Mouse (Mus musculus): ENCODE data around the gene Gm10842.
"Not testable (repeated sequence)": the region's sequence is repeated elsewhere in the genome, so short reads cannot be mapped to it uniquely, and the experiment has no call there.

Gm10842 gene

DNA sequence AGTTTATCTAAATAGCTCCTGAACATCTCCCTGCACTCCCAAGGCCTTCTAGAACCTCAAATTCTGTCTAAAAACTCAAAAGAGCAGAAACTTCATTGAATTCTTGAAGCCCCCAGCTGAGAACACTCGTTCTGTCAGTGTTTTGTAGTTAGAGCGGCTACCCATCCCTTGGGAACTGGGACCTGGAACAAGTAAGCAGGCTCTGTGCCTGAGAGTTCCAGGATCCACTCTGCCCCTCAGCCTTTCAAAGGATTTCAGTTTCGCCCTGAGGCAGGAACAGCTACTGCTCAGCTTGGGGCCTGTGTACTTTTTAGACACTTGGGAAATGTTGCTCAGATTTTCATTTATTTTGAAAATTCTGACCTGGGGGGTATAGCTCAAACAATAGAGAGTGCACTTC lies at the start of gene Gm10842:
TSS of gene Gm10842 (plus strand) at position 301 of the 400 bp plus-strand sequence.
- no peak for DNase-seq (ENCODE audit: low spot score in 2 of 2)

DNA sequence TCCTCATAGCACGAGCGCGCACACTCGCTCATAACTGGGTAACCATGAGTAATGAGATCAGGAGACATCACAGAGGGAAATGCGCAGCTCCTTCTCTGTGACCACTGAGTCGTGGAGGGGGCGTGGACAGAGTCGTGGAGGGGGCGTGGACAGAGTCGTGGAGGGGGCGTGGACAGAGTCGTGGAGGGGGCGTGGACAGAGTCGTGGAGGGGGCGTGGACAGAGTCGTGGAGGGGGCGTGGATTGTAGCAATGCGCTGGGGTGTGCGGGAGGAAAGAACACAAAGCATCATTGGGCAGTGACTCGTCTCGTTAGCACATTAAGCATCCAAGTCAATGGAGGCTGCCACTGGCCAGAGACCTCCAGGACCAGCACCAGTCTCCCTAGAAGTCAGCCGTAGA lies 34.2 kb upstream of the Gm10842 start:
- not testable (repeated sequence) for DNase-seq (ENCODE audit: low spot score in 2 of 2)

DNA sequence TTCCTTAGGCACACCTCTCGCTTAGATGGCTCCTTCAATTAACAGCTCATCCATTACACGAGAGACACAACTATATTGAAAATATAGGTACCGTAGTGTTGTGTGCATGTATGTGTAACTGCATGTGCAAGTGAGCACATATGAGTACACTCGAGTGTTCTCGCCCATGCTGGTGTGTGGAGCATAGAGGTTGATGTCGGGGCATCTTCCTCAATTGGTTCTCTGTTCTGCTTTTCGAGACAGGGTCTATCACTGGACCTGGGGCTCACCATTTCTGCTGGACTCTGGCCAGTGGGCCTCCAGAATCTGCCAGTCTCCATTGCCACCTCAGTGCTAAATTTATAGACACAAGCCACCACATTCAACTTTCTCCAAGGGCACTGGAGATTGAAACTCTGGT lies 28.9 kb upstream of the Gm10842 start:
- no peak for DNase-seq (ENCODE audit: low spot score in 2 of 2)

DNA sequence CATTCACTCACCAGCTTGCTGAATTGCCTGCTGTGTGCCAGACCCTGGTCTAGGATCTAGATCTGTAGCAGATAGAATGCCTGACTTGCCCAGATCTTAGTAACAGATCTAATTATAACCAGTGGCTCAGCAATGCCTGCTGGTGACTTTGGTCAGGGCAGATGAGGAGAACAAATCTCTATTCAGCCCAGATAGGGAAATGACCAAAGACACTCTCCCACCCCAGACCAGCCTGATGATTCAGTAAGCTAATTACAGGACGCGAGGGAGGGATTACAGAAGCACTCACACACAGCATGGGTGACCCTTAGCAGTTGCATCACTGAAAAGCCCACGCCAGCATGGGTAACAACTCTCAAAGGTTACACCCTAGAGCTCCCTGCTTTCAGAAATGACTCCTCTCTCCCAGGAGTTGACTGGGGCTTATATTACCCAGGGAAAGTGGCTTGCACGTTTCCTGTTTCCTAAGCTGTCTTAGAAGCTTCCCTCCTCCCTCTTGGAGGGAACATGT lies 26.1 kb upstream of the Gm10842 start:
- no peak for DNase-seq (ENCODE audit: low spot score in 2 of 2)

DNA sequence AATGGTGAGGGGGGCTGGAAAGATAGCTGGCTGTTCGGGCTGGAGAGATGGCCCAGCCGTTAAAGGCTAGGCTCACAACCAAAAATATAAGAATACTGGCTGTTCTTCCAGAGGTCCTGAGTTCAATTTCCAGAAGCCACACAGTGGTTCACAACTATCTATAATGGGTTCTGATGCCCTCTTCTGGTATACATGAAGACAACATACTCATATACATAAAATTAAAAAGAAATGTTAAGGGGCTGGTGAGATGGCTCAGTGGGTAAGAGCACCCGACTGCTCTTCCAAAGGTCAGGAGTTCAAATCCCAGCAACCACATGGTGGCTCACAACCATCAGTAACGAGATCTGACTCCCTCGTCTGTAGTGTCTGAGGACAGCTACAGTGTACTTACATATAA lies 24.9 kb upstream of the Gm10842 start:
- DNase-seq (ENCODE audit: low spot score in 2 of 2) = not testable (repeated sequence)

DNA sequence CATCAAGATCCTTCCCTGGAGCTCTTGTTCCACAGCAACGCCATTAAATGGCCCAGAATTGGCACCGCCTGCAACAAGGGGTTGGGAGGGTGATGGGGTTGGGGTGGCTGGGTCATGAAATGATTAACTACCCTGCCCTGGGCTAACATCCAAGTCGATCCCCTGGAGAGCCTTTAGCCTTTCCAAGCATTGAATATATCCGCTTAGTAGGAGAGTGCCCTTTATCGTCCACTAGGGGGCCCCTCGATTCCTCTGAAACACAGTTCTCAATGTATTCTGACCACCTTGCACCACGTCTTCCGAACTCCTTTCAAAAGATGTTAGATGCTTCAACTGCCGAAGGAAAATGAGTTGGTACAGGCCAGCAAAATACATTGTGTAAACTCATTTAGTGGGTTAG lies 22.7 kb upstream of the Gm10842 start:
- no peak for DNase-seq (ENCODE audit: low spot score in 2 of 2)

DNA sequence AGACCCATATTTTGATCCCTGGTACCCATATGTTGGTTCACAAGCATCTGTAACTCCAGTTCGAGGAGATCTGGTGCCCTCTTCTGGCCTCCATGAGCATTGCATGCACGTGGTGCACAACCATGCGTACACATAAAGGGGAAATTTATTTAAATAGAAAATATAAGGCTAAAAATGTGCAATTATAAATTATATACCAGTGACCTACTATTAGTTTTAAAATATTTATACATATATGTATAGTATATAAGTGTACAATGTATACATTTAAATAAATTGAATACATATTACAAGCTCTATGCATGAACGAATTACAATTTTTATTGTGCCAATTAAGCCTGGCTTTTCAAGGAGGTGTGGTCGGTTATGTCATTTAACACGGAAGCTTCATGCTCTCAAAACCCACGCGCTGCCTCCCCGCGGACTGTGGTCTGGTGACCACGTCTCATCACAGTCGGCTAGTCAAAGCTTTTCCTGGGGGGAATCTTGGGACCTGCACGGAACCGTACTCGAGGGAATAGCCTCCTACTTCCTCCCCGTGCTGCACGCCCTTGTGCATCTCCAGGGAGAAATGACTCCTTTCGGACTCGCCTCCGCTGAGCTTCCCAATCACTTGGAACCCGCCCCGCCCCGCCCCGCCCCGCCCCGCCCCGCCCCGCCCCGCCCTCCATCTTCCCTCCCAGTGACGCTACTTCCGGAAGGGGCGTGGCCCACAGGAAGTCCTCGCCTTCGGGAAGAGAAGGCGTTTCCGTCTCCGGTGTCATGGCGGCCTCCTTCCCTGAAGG lies 20.8 kb upstream of the Gm10842 start, which contains the start of gene Mettl2:
TSS of gene Mettl2 (plus strand) at position 691 of the 785 bp plus-strand sequence.
- DNase-seq (ENCODE audit: low spot score in 2 of 2) = peak; percentile 42 to 78

DNA sequence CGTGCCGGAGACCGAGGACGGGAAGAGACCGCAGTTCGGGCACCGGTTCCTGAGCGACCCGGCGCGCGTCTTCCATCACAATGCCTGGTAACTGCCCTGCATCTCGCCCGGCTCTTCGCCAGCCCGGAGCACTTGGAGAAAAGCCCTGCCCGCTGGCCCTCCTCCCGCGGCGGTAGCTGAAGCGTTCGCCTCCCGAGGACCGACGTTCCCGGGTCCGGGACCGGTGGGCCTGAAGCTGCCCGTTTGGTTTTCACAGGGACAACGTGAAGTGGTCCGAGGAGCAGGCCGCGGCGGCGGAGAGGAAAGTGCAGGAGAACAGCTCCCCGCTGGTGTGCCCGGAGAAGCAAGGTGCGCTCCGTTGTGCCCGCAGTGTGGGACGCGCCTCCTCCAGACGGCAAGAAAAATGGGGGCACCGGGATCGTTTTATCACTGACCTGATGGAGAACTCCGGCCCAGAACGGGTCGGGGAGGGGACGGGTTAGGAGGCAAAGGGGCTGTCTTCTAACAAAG lies 20.1 kb upstream of the Gm10842 start:
- DNase-seq (ENCODE audit: low spot score in 2 of 2) = no peak

DNA sequence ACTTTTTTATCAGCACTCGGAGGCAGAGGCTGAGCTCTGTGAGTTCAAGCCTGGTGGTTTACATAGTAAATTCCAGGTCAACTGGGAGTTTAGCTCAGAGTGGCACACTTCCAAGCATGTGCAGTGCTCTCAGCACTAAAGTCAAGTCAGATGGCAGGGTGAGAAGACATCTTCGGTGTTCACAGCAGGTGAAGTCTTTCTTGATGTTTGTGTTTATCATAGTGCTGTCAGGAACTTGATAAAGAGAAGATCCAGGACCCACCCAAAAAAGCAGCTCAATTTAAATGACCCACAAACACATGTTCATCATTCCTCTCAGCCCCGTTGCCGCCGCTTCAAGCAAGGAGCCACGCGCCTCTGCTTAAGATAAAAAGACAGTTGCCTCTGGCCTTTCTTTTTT lies 11.0 kb upstream of the Gm10842 start:
- no peak for DNase-seq (ENCODE audit: low spot score in 2 of 2)

DNA sequence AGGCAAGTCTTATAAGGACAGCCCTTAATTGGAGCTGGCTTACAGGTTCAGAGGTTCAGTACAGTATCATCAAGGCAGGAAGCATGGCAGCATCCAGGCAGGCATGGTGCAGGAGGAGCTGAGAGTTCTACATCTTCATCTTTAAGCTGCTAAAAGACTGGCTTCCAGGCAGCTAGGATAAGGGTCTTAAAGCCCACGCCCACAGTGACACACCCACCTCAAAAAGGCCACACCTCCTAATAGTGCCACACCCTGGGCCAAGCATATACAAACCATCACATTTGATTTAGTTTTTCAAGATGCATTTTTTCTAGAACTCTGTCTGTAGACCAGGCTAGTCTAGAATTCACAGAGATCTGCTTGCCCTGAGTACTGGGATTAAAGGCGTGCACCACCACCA lies 9.4 kb upstream of the Gm10842 start:
- DNase-seq (ENCODE audit: low spot score in 2 of 2) = not testable (repeated sequence)

DNA sequence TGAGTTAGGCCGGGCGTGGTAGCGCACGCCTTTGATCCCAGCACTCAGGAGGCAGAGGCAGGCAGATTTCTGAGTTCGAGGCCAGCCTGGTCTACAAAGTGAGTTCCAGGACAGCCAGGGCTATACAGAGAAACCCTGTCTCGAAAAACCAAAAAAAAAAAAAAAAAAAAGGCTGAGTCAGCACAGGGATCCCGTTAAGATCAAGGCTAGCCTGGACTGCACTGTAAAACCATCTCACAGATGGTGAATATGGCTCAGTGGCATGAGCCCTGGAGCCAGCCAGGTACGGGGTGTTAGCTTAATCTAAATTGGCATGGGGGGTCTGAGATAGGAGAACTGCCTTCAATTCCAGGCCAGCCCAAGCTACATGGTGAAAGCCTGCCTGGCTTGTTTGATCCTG lies 6.2 kb upstream of the Gm10842 start:
- not testable (repeated sequence) for DNase-seq (ENCODE audit: low spot score in 2 of 2)

DNA sequence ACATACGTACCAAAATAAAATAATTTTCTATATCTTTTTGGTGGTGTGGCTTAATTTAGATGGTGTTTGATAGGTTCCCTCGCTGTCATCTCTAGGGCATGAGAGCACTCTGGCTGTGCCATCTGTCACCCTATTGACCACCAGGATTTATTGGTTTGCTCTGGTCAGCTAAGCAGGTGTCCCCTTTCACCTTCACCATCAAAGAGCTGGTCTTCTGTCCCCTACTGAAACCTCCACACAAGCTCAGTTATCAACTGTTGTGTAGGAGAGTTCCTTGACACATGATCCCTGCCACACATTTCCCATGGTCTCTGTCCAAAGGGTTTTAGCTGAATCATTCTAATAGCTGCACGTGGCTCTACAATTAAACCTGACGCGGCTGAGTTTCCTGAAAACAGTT lies 5.6 kb upstream of the Gm10842 start:
- no peak for DNase-seq (ENCODE audit: low spot score in 2 of 2)

DNA sequence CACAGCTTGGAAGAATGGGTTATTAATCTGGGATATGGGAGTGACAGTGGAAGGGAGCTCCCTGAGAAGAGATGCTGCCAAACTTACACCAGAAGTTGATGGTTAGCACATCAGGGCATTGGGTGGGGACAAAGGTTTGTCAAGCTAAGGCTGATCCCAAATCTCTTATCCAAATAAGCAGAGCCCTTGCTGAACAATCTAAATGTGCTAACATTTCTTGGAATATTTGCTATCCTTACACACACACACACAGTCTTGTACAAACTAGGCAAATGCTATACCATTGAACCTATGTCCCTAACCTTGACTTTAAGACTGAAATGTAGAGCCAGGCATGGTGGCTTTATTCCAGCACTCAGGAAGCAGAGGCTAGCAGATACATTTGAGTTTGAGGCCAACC lies 3.1 kb upstream of the Gm10842 start:
- no peak for DNase-seq (ENCODE audit: low spot score in 2 of 2)

DNA sequence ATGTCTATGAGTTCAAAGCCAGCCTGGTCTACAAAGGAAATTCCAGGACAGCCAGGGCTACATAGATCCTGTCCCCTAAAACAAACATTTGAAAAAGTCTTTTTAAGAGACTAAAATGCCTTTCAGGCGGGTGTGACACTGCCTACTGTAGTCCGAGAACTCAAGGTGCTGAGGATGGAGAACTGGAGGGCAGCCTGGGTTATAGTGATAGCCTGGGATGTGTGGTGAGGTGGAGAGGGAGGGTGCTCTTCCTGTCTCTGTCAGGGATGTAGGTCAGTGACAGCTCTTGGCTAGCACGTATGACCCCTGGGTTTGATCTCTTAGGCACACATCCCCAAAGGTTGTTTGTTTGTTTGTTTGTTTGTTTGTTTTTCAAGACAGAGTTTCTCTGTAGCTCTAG lies 2.6 kb upstream of the Gm10842 start:
- DNase-seq (ENCODE audit: low spot score in 2 of 2) = no peak

DNA sequence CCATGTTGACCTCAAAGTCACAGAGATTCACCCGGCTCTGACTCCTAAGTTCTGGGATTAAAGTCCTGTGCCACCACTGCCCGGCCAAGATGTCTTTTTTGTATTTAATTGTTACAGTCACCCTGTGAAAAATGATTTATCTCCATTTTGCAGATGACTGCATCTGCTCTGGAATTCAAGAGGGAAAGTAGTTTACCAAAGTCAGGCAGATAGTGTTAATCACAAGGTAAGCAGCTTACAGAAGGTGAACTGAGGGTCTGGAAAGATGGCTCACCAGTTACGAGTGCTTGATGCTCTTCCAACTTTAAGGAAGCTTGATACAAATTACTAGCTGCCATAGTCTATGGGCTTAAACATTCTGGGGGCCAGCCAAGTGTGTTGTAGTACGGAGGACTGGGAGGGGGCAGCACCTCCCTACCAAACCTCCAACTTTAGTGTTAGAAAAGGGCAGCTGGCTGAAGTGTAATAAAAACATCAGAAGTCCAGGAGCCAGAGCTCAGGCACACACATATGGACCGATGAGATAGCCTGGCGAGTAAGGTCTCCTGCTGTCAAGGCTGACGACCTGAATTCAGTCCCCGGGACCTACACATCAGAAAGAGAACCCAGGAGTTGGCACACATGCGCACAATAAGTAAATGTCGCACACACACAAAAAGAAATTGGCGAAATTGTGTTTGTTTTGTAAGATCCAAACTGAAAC lies 2.0 kb upstream of the Gm10842 start:
- DNase-seq (ENCODE audit: low spot score in 2 of 2) = no peak

DNA sequence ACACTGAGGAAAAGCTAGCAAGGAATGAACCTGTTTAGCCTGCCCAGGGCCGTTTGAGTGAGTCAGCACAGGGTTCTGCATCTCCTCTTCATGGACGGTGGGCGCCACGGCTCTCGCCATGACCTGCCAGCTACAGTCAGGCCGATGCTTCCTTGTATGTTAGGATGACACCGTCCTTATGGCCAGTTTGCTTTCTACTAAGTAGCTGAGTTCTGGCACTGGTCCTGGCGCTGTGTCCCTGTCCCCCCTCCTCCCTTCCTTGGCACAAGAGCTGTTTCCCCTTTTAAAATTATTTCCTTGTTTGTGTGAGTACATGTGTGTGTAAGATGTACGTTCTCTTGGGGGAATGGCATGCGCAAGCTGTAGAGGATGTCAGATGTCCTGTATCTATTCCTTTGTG lies 1.5 kb upstream of the Gm10842 start:
- no peak for DNase-seq (ENCODE audit: low spot score in 2 of 2)

DNA sequence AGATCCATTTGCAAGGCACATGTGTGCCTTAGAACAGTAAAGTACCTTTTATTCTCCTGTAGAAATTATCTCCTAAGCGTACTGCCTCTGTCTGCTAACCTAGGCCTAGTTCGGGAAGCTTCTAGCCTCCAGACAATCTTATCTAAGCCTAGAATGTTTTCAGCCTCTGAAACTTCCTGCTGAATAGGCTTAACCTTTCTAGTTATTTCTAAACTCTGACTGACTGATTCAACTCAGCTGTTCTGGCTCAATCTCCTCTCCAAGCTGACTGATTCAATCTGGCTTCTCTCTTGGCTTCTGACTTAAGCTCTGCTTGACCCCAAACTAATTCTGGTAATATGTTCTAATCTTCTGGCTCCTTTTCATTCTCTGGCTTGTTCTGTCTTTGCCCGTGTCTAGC lies 2.7 kb downstream of the Gm10842 start:
- no peak for DNase-seq (ENCODE audit: low spot score in 2 of 2)

DNA sequence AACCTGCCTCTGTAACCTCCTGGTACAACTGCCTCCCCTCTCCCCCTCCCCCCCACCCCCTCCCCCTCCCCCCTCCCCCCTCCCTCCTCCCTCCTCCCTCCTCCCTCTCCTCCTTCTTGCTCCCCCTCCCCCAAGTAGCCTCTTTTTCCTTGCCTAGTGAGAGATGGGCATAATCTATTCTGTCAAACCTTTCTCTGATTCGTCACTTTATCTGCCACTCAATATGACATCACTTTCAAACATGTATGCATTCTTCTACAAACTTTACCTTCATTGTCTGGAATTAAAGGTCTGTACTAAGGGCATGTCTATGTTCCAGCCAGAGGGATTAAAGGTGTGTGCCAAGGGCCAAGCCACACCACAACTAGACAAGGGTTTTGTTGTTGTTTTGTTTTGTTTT lies 3.1 kb downstream of the Gm10842 start:
- no peak for DNase-seq (ENCODE audit: low spot score in 2 of 2)

DNA sequence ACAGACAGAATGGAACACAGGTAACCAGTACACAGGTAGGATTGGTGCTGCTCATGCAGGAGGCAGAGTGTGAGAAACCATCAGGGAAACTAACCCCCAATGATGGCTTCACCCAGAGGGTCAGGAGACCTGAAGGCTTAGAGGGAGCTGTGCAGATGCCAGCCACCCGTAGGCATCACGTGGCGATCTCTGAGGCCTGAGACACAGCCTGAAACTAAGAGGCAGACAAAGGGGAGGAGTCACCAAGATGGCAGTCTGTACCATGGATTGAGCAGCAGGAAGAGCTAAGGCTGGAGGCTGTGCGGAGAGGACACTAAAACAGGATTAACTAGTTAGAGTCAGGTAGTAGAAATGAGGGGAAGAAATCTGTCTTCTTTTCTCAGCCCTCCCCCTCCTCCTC lies 4.0 kb downstream of the Gm10842 start:
- no peak for DNase-seq (ENCODE audit: low spot score in 2 of 2)

DNA sequence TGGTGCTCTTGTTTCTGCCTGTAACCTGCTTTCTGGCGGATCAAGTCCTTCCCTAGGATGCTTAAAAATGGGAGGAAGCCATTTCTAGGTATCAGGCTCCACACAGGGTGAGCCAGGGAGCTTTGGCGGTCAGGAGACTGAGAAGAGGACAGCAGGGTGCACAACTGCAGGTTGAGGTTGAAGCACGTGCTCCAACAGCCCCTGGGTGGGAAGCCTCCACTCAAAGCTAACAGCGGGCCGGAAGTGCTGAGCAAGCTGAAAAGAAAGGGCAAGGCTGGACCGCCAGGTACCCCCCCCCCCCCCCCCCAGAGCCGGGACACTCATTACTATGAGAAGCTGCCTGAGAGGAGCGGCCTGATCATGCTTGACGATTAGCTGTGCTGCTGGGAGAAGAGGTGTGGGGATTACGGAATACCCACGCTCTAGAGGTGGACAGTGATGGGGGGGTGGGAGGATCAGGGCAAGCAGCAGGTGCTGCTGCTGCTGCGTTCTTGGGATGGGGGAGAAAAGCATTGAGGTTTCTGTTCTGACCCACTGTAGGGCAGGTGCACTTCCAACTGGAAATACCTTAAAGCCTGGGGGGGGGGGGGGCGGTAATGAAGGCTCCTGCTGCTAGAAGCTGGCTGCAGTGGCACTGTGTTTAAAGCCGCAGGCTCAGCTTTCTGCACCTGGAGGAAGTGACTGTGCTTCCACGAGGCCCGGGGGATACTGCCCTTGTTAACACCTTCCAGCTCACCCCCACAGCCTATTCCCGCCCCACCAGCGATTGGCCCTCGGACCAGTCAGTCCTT lies 4.7 kb downstream of the Gm10842 start:
- DNase-seq (ENCODE audit: low spot score in 2 of 2) = no peak

DNA sequence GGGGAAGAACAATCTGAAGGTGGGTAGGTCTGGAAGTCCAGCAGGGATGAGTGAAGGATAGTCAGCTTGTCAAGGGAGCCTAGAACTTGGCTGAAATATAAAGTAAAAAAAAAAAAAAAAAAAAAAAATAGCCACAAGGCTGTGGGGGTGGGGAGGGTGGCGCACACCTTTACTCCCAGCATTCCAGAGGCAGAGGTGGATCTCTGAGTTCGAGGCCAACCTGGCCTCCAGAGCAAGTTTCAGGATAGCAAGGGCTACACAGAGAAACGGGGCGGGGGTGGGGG lies 5.3 kb downstream of the Gm10842 start:
- DNase-seq (ENCODE audit: low spot score in 2 of 2) = no peak

DNA sequence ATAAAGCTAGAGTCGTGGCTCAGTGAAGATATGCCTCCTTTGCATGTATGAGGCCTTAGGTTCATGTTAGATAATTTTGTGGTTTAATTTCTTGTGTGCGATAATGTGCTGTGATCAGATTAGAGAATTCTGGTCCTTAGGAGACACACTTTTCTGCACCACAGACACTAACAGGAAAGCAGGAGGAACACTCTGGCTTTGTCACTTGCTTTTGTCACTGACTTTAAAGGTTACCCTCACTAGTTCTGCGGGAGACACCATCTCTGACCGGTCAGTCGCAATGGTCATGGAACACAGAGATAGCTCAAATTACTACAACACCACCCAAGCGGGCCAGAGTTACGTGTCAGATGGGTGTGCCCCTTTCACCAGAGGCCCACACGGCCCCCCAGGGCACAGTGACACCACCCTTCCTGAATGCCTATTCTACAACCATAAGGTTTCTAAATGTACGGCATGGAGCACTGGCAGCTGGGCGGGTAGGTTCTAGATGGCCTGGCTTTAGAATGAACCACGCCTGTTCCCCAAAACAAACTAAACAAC lies 5.7 kb downstream of the Gm10842 start:
- DNase-seq (ENCODE audit: low spot score in 2 of 2) = no peak
